Mouse (Mus musculus) heart, postnatal 0 days (tissue): ENCODE measurements around the gene Olfr658. TPM values are rescaled to one million over a fixed set of nuclear protein-coding genes. Genes with fewer than 3 reads are reported as not detected.

Experiments
- ATAC-seq: fragments of 200-750 bp; cut with Nextera tagmentation; 2 replicates; pipeline ENCODE4 v1.8.0; 2017; ENCODE audit warnings: low read depth, moderate number of reproducible peaks, moderate library complexity; ENCODE audit not compliant: insufficient read depth
- DNase-seq: peaks from one replicate; pipeline ENCODE4 v3.0.0-alpha.2; 2016; ENCODE audit warnings: low spot score
- H3K27ac ChIP-seq: fragments of 300-500 bp; sonication (generic); 2 replicates; pipeline ENCODE4 v1.5.1; 2014; ENCODE audit warnings: low read depth, mild to moderate bottlenecking
- H3K27me3 ChIP-seq: fragments of 300-500 bp; sonication (generic); 2 replicates; pipeline ENCODE4 v1.6.1; 2014; ENCODE audit warnings: low read length, mixed read lengths; ENCODE audit not compliant: control insufficient read depth, insufficient read depth
- H3K36me3 ChIP-seq: fragments of 300-500 bp; sonication (generic); replicated peaks from 2 replicates; pipeline ENCODE4 v1.6.1; 2014; ENCODE audit warnings: low read length, mixed read lengths; ENCODE audit not compliant: control insufficient read depth, insufficient read depth
- H3K4me1 ChIP-seq: fragments of 300-500 bp; sonication (generic); 2 replicates; pipeline ENCODE4 v1.6.1; 2014; ENCODE audit warnings: antibody characterized with exemption; ENCODE audit not compliant: control insufficient read depth, insufficient read depth
- H3K4me2 ChIP-seq: fragments of 300-500 bp; sonication (generic); 2 replicates; pipeline ENCODE4 v1.6.1; 2014; ENCODE audit warnings: low read depth, mild to moderate bottlenecking, low read length, moderate library complexity
- H3K4me3 ChIP-seq: fragments of 300-500 bp; sonication (generic); 2 replicates; pipeline ENCODE4 v1.5.1; 2014; ENCODE audit warnings: low read depth, low read length
- H3K9ac ChIP-seq: fragments of 300-500 bp; sonication (generic); replicated peaks from 2 replicates; pipeline ENCODE4 v1.6.1; 2014; ENCODE audit warnings: low read depth, low read length, mixed read lengths
- H3K9me3 ChIP-seq: fragments of 300-500 bp; sonication (generic); replicated peaks from 2 replicates; pipeline ENCODE4 v1.6.1; 2016; ENCODE audit warnings: low read length; ENCODE audit not compliant: control insufficient read depth
- CTCF ChIP-seq: IDR thresholded peaks from 2 replicates; pipeline ENCODE4 v1.5.1; 2016; ENCODE audit warnings: antibody characterized with exemption, control low read depth, low read depth
- EP300 ChIP-seq: IDR thresholded peaks from 2 replicates; pipeline ENCODE4 v1.6.1; 2016; ENCODE audit warnings: antibody characterized with exemption, low read depth
- WGBS: fragments of 180-500 bp; shearing (Covaris S2); extraction: QIAGEN DNeasy Blood & Tissue Kit; methylation state at CpG from one replicate; pipeline ENCODE4 v1.1.7; 2014; 5-methylcytosine and 5-hydroxymethylcytosine counted together
- polyA plus RNA-seq: library from polyadenylated mRNA; unstranded; fragments of >200 nt; fragmentation: Nextera tagmentation; extraction: Ambion mirVana; gene quantifications from 2 replicates; pipeline ENCODE4 v1.2.1, GENCODE M21; 2015
- total RNA-seq: library from RNA; depleted of rRNA; stranded (reverse); fragments of >200 nt; gene quantifications from 2 replicates; pipeline ENCODE4 v1.2.3, GENCODE M21; 2014; ENCODE audit warnings: low replicate concordance; rRNA removed

Olfr658 gene
- total RNA-seq (not detected in 2 replicates), polyA plus RNA-seq (not detected in 2 replicates)

DNA sequence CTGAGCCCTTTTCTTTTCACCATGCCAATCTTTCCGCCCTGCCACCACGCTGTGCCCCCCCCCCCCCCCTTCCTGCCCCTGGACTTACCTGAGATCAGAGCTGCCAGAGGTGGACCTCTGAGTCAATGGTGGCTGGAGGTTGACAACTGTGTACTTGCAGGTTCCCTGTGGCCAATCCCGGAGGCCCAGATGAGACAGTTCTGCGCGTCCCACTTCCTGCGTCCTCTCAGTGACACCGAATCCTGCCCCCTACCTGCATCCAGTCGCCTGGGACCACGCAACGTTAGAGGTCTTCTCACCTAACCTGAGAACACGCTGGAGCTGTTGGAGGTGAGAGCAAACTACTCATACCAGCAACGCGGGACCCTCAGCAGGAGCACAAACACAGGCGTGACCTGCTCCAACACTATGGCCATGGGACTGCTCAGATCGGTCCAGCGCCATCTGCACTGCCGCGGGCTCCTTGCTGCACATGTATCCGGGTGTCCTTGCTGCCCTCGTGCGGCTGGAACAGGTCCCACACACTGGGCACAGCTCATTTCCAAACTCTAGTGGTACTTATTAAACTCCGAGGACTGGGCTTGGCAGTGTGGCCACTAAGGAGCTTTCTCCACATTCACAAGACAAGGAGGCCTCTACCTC, at the start of gene Olfr658:
TSS of gene Olfr658 (minus strand) at position 465 of the 642 bp plus-strand sequence.
- Histone ChIP-seq H3K27ac (no peak within 1 kb of the TSS), H3K27me3 (no peaks in the 10 kb centered on the region), H3K36me3 (no peaks in the 10 kb centered on the region), H3K4me3 (no peak within 1 kb of the TSS), H3K9me3 (no peaks in the 10 kb centered on the region), H3K4me1 (no peaks in the 10 kb centered on the region), H3K9ac (no peak within 1 kb of the TSS), H3K4me2 (no peak within 1 kb of the TSS)
- DNase-seq: no peak
- WGBS: 27% methylated on average over 21 of the region's 22 CpGs
- ATAC-seq: no peak
- no peak for TF ChIP-seq EP300
- peak; percentile 48 for TF ChIP-seq CTCF

DNA sequence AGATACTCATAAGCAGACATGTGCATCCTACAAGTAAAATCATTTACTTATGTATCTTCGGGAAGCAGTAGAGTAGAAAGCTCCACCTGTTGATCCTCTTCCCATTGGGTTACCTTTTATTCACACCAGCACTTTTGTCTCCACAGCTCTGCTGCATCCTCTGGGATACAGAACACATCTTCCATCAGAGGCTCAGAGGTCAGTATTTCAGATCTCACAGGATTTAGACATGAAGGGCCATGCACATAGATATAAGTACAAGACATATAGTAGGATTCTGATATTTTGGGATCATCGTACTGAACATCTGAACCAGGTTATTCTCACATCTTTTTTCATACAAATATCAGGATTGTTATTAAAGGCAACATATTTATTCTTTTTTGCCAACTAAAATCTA, 39.1 kb upstream of the Olfr658 start, which contains the start of gene Olfr661:
TSS of gene Olfr661 (plus strand) at position 301 of the 400 bp plus-strand sequence.
- H3K27ac ChIP-seq: no peak within 1 kb of the TSS
- H3K27me3 ChIP-seq: no peaks in the 10 kb centered on the region
- no peaks in the 10 kb centered on the region for H3K4me1 ChIP-seq
- WGBS: 73% methylated on average over 2 of the region's 2 CpGs
- H3K36me3 ChIP-seq: no peaks in the 10 kb centered on the region
- ATAC-seq: no peak
- H3K9me3 ChIP-seq: no peaks in the 10 kb centered on the region
- no peak for DNase-seq
- H3K4me2 ChIP-seq: no peak within 1 kb of the TSS
- H3K4me3 ChIP-seq: no peak within 1 kb of the TSS
- no peak within 1 kb of the TSS for H3K9ac ChIP-seq
- TF ChIP-seq CTCF: no peak
- TF ChIP-seq EP300: no peak

DNA sequence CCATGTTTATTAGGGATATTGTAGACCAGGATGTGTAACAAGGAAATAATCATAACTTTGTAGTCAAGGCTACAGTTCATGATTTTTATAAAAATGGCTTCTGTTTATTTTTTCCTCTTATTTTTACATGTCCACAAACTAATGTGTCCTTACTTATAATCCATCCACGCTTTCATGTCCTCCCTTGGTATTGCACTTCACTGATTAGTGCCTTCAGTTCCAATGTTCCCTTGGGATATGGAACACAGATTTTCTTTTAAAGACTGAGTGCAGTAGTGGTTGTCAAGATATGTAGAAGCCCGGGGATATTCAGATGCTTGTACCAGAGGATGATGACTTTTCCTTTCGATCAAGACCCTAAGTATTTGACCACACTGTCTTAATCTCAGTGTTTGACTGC, 19.3 kb upstream of the Olfr658 start, which contains the start of gene Olfr659:
TSS of gene Olfr659 (plus strand) at position 301 of the 400 bp plus-strand sequence.
- Histone ChIP-seq H3K9me3 (0 out of 2 replicates have a peak, but pooled peaks cover 3% of the 10 kb centered on the region), H3K27me3 (no peaks in the 10 kb centered on the region), H3K36me3 (no peaks in the 10 kb centered on the region), H3K4me2 (no peak within 1 kb of the TSS), H3K4me1 (no peaks in the 10 kb centered on the region), H3K4me3 (no peak within 1 kb of the TSS), H3K27ac (no peak within 1 kb of the TSS), H3K9ac (no peak within 1 kb of the TSS)
- TF ChIP-seq CTCF (no peak), EP300 (no peak)
- 63% methylated on average over 3 of the region's 3 CpGs for WGBS
- ATAC-seq (no peak), DNase-seq (no peak)

GRCm38 (mm10) chr7:104624494-104624893, 22.6 kb downstream of the Olfr658 start, which contains the start of gene Olfr657:
Olfr657 (plus strand) TSS chr7:104624794.
- H3K4me1 ChIP-seq: no peaks in the 10 kb centered on the region
- no peaks in the 10 kb centered on the region for H3K9me3 ChIP-seq
- H3K27me3 ChIP-seq: no peaks in the 10 kb centered on the region
- H3K4me3 ChIP-seq: no peak within 1 kb of the TSS
- ATAC-seq (no peak), DNase-seq (no peak)
- no peaks in the 10 kb centered on the region for H3K36me3 ChIP-seq
- no peak within 1 kb of the TSS for H3K27ac ChIP-seq
- no peak for TF ChIP-seq CTCF
- no peak for TF ChIP-seq EP300
- no peak within 1 kb of the TSS for H3K4me2 ChIP-seq
- no peak within 1 kb of the TSS for H3K9ac ChIP-seq

DNA sequence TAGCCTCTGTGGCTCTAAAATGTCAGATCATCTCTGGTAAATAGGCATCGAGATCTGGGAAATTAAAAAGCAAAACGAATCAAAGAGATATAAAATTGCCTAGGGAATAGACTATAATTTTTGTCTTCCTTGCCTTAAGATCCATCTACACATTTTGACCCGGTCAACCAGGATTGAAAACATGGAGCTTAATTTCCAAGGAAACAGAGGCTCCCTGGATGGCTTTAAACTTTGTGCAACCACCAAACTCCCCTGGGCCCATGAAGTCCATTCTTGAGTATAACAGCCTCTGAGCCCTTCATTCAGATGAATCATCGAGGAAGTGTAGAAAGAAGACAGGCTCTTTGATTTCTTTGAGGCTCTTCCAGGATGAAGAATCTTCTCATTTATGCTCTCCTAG, 33.5 kb downstream of the Olfr658 start, which contains the start of gene Olfr656:
TSS of gene Olfr656 (plus strand) at position 301 of the 400 bp plus-strand sequence.
- H3K4me1 ChIP-seq: no peaks in the 10 kb centered on the region
- H3K4me2 ChIP-seq: no peak within 1 kb of the TSS
- DNase-seq (no peak), ATAC-seq (no peak)
- H3K36me3 ChIP-seq: no peaks in the 10 kb centered on the region
- no peak within 1 kb of the TSS for H3K9ac ChIP-seq
- 56% methylated on average over 4 of the region's 4 CpGs for WGBS
- no peak for TF ChIP-seq CTCF
- TF ChIP-seq EP300: no peak
- no peaks in the 10 kb centered on the region for H3K9me3 ChIP-seq
- H3K27me3 ChIP-seq: no peaks in the 10 kb centered on the region
- no peak within 1 kb of the TSS for H3K27ac ChIP-seq
- no peak within 1 kb of the TSS for H3K4me3 ChIP-seq
